Mouse (Mus musculus) kidney, adult 18-20 months (tissue): ENCODE results near the gene Tha1.

Experiments
- DNase-seq: peaks from one replicate; pipeline ENCODE4 v3.0.0; 2021

Gene Tha1

DNA sequence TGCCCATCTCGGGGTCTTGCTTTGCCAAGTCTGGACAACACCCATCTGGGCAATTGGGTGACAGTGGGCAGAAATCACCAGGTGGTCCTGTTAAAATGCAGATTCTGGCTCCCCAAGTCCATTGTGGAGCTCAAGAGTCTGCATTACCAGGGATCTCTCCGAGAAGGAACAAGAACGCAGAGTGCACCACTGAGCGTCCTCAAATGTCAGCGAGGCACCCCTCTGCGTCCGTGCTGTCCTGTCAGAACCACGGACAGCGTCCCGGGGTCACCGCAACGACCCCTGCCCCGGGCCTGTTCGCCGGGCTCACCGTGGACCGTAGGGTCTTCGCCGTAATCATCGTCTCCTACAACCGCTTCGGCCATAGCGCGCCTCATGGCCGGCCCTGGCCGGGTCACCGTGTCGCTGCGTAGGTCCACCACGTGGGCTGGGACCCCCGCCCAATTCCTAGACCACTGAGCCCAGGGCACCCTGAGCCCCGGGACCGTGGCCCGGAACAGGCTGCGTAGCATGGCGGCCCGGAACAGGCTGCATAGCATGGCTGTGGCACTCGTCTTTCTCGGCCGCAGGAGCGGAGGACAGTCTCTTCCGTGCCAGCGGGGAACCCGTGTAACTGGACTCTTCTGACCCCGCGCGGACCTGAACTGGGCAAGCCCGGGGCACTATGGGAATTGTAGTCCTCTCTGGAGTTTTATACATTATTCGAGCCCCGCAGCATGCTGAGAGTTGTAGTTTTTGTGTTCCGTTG lies at the start of gene Tha1:
Gene Tha1, minus strand, starts transcription at position 621 of the 748 bp plus-strand sequence.
- peak; percentile 84 for DNase-seq

DNA sequence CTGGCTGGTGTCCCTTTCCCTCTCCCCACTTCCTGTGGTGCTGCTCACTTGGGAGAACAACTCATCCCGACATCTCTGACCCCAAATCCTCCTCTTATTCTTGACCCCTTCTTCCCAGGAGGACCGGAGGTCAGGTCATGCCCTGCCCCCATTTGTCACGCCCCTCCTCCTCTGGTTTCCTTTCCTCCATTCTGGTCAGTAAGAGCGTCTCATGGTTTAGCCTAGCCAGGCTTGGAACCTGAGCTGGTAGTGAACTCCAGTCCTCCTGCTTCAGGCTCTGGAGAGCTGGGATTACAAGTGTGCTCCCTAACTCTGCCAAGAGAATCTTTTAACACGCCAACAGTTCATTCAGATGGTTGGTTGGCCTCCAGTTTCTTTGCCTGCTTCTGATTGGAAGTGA lies 45.9 kb upstream of the Tha1 start:
- DNase-seq: peak; percentile 45

DNA sequence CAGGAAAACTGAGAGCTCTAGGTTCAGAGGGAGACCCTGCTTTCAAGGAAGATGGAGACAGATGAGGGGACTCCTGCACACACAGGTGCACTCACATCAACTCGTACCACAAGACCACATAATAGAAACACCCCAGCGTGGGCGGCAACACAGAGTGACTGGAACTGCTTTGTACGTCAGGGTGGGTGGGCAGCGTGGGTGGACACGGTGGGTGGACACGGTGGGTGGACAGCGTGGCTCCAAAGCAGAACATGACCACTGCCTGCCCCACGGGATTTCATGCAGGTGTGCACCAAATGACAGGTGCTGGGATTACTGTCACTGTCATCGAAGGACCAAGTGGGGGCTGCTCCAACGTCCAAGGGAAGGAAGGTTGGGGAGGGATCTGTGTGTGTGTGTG lies 45.3 kb upstream of the Tha1 start:
- DNase-seq: no peak

DNA sequence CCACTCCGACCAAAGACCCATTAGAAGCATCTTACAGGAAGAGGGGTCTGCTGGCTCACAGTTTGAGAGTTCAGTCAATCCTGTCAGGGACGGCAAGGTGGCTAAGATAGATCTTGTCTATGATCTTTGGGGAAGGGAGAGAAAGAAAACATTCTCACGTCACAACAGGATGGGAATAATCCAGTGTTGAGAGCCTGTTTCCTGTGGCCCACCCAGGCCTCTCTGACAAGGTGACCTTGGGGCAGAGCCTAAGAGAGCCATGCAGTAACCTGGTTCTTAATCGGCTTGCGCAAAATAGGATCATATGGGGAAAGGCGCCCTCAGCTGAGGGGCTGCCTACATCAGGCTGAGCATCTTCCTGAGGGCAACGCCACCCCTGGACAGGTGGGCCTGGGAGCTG lies 42.6 kb upstream of the Tha1 start:
- no peak for DNase-seq

DNA sequence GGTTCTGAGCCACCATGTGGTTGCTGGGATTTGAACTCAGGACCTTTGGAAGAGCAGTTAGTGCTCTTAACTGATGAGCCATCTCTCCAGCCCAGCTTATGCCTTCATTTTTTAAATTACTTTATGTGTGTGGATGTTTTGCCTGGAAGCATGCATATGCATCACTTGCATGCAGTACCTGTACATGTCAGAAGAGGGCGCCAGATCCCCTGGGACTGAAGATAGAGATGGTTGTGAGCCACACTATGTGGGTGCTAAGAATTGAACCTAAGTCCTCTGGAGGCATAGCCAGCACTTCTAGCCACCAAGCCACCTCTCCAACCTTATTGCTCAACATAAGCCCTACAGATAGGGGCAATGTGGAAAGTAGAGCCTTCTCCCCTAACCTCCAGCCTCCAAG lies 42.1 kb upstream of the Tha1 start:
- DNase-seq: no peak

DNA sequence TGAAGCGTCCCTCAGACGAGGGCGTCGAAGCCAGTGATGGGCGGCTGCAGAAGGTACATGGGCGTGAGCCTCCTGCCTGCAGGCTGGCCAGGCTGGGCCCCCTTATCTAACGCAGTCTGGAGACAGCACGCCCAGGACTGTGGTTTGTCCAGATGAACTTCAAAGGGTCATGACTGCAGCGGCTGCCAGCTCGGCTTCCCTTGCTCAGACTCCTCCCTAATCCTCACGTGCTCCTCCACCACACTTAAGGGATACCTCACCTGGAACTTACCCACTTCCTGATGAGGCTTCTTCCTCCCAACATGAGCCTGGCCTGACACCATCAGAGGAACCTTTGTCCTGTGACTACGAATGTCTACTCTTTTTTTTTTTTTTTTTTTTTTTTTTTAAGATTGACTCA lies 41.2 kb upstream of the Tha1 start:
- DNase-seq: no peak

DNA sequence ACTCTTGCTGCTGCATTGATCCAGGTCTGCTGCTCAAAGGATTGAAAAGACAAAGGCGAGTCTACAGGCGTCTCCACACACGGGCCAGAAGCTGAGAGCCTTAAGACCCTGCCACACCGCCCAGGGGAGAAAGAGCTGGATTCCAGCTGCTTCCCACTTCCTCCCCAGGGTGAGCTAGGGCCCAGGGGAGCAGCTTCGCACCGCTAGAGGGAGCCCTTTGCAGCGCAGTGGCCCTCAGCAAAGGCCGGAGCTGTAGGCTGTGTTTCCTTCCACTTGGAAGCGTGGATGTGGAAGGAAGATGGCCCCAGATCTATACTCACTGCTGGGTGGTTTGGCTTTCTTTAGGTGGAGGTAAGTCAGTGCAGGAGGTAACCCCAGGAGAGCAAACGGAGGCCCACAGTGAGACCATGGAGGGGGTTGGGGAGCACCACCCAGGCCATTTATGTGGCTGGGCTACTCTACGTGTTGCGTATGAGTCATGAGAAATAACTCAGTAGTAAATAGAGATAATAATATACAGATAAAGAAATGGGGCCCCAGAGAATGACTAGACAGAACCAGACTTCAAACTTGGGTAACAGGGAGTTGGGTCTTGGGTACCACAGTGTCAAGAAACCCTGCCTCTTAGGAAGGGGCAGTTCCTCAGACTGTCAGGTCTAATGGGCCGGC lies 39.5 kb upstream of the Tha1 start:
- DNase-seq: peak; percentile 86

DNA sequence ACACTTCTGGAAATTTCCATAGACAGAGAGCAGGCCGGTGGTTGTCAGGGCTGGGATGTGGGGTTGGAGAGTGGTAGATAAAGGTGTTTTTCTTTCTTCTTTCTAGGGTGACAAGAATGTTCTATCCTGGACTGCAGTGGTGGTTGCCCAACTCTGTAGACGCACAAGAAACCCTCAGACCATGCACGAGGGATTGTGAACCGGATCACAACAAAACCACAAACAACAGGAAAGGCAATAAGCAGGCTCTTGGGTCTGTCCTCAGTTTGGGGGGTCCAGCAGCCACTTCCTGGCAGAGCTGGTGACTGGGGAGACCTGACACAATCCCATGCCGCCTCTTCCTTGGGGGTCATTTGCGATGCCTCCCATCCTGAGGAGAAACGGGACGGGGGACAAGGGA lies 36.1 kb upstream of the Tha1 start:
- no peak for DNase-seq

DNA sequence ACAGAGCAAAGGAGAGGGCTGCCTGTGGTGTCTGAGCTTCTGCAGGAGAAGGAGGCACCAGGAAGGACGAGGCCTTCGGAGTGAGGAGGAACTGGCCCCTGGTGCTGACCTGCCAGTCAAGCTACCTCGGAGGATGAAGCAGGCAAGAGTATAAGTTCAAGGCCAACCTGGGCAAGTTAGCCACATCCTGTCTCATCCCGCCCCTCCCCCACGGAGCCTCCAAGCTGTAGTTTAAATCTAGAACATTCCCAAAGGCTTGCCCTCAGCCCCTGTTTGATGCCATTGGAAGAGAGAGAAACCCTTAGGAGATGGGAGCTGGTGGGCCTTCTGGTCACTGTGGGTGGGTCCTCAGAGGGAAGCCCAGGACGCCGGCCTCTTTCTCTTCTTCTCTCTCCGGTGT lies 31.2 kb upstream of the Tha1 start:
- DNase-seq: no peak

DNA sequence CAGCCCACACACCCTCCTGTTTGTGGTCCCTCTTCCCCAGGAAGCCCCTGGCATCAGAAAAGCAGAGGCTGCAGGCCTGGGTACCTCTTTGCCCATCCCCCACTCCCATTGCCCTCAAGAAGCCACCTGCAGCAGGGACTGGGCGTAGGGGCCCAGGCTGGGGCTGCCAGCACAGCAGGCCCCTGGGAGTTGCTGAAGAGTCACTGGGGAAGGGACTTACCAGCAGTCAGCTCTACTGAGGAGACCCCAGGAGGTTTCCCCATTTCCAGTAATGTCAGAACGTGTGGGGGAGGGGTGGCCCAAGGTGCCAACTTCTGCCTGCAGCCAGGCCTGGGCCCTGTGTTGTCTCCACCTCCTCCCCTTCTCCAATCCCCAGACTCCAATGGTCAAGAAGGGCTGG lies 29.0 kb upstream of the Tha1 start:
- no peak for DNase-seq

DNA sequence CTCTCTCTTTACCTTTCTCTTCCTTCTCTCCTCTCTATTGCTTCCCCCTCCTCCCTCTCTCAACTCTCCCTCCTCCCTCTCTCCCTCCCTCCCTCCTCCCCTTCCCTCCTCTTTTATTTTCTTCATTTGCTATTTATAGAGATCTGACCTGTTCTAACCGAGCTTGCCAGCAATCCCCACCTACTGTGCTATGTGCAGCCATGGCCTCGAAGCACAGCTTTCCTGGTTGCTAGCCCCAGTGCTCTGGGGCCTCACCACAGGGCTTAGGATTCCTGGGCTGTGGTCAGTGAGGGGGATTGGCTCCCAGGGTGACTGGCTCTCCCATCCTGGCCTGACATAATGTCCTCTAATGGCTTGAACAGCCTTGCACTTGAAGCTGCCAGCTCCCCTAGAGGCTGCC lies 23.3 kb upstream of the Tha1 start:
- DNase-seq: no peak

DNA sequence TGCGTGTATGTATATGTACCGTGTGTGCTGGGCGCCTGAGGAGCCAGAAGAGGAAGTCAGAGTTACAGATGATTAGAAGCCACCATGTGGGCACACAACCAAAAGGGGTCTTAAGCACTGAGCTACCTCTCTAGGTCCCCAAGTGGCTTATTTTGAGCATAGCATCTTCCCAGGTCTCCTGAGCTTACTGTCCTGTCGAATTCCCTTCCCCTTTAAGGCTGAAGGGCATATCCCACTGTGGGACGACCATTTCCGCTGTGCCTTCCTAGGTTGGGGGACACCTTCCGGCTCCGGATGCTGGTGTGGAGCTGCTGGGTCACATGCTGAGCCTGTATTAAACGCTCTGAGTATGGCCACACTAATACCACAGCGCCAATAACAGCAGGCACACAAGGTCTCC lies 21.4 kb upstream of the Tha1 start:
- no peak for DNase-seq

DNA sequence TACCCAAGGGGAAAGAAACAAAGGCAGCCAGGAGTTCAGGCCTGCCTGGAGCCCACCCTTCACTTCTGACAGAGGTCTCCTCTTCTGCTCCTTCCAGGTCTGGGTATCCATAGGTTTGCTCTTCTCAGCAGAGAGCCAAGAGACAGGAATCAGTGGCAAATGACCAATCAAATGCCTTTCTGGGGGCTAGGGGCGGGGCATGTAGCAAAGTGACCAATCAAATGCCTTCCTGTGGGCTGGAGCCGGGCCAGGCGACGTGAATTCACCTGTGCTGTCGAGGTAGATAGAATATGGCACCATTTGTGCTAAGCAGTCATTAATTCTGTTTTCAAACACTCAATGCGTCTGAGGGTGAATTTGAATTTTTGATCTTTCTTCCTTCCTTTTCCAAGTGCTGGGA lies 18.9 kb upstream of the Tha1 start:
- no peak for DNase-seq

DNA sequence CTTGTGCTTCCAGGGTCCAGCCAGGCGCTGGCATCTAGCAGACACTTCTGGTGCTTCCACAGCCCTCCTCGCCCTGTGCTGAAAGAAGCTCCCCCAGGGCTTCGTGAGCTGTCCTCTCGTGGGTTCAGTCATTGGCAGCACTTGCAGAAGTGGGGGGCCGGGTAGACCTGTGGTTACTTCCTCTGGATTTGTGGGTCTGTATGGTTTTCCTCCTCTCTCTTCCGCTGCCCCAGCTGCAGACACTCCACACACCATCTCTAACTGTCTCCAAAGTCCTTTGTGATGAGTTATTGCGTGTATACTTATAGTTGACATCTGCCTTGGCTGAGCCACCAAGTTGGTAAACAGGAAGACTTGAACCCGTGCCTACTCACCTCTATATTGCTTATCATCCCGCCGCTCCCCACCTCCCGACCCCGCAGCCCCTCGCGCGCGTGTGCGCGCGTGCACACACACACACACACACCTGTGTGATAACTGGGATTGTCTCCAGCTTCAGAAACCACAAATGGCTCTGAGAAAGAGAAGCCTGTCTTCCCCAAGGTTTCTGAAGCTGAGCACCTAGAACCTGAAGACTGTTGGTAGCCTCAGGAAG lies 18.4 kb upstream of the Tha1 start:
- DNase-seq: no peak

DNA sequence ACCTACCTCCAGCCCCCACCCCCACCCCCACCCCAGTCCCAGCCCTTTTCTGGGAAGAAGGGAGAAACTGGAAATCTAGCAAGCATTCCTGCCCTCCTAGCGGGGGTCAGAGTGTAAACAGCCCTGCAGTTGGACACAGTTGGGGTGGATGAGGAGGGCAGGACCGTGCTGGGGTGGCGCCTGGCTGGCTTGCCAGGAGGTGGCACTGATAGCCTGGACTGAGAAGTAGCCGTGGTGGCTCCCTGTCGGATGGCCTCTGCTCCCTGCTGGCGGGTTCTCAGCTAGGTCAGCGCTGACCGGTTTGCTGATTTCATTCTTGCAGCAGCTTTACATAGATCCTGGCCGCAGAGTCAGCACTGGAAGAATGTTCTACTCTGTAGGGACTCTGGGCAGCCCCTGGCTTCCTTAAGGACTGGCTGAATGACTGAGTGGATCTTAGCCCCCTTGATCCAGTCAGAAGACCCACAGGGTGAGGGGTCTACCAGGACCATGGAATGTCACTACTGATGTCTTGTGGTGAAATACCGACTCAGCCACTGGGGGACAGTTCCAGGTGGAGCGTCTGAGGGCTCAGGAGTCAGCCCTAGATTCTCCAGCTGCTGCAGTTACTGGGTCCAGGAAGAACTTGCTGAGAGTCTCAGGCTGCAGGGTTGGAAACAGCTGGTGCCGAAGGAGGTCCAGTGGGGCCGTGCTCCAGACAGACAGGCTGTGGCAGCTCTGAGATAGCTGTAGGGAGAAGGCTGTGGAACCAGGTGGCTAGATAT lies 17.4 kb upstream of the Tha1 start:
- DNase-seq: peak; percentile 38

DNA sequence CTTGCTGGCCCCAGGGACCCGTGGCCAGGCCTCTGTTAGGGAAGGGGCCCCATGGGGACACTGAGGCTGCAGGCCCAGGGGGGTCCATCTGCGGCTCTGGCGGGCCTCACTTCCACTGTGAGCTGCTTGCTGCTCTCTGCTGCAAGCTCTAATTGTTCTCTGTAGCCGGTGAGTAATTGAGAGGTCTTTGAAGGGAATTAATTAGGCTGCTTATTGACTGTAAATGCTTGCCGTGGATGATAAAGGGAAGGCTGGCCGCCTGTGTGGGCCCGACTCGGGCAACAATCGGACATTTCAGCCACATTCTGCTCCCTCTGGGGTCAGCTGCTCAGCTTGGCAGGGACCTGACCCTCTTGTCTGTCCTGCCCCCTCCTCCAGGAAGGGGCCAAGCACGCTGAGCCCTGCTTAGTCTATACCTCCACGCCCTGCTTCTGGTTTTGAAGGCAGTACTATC lies 16.6 kb upstream of the Tha1 start:
- DNase-seq: no peak

DNA sequence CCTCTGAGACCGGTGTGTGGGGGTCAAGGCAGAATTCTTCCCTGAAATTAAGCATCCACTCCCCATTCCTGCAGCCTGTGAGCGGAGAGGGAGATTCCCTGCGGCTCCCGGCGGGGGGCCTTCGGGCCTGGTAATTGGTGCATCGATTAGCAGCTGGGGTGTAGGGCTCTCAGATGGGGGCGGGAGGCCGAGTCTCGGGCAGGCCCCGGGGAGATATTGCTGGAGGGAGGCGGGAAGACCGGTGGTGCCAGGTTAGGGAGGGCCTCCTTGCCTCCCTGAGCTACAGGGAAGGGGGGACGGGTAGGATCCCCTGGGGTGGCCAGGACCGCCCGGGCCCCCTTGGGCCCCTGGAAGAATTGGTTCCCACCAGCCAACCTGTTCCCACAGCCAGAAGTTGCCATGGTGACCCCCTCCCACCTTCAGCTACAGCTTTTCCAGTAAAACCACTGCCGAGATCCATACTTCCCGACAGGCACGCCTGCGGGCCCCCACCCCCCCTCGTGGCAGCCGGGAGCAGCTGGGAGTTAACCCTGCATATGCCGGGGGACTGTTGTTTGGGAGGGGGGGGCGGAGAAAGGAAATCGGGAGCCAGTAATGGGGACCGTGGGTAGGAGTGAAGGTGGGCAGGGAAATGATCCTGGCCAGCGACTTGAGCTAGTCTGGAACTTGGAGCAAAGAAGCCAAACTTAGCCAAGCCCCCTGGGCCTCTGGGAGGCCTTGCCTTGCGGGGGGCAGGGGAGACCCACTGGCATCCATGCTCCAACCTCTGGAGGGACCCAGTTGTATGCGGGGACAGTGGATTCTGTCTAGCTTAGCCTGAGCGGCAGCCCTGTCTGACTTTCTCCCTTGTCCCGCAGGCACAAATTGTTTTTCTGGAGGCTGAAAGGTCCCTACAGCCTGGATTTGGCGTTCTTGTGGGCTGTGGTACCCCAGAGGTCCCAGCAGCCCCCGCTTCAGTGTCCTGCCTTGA lies 15.9 kb upstream of the Tha1 start:
- no peak for DNase-seq

DNA sequence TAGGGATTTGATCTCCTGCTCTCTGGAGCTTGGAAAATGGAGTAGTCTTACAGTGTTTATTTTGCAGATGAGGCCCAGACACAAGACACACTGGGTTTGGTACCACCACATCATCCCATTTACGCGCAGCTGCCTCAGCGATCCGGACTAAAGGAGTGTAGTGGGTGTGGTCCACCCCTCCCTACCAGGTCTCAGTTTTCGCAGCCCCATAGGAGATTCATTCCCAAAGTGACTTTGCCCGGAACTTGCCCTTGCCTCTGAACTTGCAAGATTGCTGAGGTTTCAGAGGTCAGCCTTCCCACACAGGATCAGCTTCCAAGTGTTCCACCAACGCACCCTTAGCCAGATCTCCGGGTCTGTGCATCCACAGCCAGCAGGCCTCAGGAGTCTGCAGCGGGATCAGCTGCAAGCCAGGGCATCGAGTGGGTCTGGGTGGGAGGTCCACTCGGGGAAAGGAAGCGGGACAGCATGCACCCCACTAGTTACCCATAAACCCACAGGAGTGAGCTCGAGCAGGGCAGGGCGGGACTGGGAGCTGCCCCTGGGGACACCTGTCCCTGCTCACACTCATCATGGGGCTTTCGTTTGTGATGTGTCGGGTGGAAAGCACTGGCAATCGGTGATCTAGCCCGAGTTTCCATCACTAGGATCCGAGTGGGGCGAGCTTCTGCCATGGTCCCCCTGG lies 15.0 kb upstream of the Tha1 start:
- no peak for DNase-seq

DNA sequence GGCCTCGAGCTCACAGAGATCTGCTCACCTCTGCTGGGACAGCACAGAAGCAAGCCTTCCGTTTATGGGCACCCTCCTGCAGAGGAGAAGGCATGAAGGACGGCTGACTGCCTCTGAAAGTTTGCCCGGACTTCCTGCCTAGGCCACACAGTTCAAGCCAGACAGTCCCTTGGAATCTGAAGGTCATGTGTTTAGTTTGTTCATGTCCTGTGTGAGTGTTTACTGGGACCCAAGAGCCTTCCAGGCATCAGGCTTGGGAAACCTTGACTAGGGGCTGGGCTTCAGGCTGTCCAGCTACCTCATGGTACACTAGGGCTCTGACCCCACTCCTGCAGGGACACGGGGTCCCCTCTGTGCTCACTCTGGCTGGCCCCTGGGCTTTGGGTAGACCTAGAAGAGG lies 12.7 kb upstream of the Tha1 start:
- DNase-seq: no peak

DNA sequence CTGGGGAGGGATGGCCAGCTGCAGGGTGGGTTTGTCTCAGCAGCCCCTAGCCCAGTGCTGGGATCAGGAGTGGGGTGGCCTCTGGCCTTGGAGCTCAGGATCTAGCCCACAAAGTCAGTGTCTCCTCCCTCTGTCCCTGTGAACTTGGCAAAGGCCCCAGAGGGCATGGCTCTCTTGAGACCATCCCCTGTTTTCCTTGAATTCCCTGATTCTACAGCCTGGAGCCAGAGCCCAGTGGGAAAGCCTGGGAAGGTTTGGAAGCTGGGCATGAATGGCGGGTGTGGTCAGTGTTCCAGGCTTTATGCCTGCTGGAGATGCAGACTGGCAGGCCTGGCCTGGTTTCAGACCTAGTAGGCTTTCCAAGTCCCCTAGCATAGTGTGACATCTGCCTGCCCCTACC lies 8.9 kb upstream of the Tha1 start:
- DNase-seq: no peak

DNA sequence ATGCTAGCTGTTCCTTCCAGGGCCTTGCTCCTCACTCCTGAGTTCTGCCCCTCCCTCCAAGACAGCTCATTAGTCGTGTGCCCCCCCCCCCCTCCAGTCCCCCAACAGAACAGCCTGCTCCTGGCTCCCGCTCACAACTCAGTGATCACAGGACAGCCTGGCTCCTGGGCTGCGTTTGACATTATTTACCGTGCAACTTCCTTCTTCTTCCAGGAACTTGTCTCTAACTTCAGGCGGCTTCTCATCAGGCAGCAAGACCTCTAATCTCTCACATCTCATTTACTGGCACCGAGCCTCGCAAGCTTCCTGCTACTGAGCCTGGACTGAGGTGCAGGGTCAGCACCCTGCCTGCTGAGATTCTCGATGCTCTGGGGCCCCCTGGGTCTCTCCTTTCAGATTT lies 8.5 kb upstream of the Tha1 start:
- peak; percentile 66 for DNase-seq

DNA sequence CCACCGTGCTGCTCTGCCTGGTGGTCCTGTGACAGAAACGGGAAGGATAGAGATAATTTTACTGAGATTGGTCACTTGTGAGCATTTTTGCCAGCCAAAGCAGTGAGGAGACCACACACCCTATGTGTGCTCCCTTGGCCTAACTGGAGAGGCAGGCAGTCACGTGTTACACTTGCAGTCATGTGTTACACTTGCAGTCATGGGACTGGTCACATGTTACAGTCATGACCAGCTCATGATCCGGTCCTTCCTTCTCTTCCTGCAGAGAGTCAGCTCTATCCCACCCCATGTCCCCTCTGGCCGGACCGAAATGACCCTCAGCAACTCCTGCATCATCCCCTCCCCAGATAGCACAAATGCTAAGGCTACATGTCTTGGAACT lies 7.7 kb upstream of the Tha1 start:
- no peak for DNase-seq
